Mouse (Mus musculus): ENCODE results near the gene Gm5142. TPM values are rescaled to one million over a fixed set of nuclear protein-coding genes. Genes with fewer than 3 reads are reported as not detected.

Gm5142 gene
- polyA plus RNA-seq (2012; rRNA removed), result not detected in 2 replicates

DNA sequence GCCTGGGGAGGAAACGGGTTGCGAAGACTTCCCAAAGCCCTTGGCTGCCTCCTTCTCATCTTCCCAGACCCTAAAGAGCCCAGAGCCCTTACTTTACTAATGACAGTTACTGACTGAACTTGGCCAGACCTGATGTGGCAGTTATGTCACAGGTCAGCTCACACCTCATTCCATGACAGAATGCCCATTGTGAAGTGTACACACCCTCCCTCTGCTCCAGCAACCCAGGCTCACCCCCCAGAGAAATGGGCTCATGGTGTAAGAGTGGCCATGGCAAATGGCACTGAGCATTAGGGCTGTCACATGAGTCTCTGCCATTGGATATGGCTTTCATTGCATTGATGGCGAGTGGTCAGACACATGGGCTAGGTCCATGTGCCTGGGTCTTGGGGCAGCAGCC lies at the start of gene Gm5142:
TSS of gene Gm5142 (minus strand) at position 101 of the 400 bp plus-strand sequence.
- no peak for DNase-seq (ENCODE audit: extremely low spot score in 1 of 2, low spot score in 1 of 2)

DNA sequence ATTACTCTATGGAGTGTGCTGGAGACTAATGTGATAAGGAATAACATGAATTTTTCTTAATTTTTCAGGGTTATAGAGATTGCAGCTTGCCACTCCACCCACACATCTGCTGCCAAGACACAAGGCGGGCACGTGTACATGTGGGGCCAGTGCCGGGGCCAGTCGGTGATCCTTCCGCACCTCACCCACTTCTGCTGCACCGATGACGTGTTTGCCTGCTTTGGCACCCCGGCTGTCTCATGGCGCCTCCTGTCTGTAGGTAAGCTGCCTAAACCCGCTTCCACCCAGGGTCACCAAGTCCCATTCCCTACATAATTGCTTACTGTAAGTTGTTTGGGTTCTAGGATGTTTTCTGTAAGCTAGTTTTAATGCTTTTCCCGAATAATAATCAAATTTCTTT lies 47.7 kb upstream of the Gm5142 start:
- DNase-seq (ENCODE audit: extremely low spot score in 1 of 2, low spot score in 1 of 2), result no peak

DNA sequence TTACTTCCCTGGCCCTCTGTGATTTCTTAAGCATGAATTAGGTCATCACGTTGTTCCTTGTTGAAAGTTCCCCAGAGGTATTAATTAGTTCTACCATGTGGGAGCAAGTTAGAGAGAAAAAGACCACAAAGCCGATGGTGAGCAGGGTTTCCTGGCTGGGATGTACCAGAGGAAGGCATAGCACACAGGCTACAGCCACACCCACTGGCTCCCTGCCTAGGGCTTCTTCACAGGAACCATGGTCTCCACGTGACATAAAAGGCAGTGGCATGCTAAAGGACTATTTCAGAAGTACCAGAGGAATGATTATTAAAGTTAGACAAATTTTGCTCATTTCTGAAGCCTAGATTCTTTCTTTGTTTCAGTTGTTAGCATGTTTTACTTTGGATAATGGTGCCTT lies 40.7 kb upstream of the Gm5142 start:
- DNase-seq (ENCODE audit: extremely low spot score in 1 of 2, low spot score in 1 of 2), result no peak

DNA sequence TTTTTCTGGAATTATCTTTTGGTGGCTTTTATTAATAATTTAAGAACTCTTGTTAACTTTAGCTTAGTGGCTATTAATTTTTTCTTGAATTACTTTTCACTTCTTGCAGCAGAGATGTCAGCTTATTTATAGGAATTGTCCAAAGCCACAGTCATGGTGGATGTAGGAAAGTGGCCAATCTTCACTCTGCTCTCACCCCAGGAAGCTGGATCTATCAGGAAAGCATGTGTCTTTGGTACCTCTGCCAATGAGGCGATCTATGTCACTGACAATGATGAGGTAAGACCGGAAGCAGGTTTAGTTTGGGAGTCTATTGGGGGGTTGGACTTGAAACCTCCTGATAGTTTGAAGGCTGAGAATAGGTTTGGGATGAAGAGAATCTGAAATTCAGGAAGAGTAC lies 31.3 kb upstream of the Gm5142 start:
- DNase-seq (ENCODE audit: extremely low spot score in 1 of 2, low spot score in 1 of 2), result no peak

DNA sequence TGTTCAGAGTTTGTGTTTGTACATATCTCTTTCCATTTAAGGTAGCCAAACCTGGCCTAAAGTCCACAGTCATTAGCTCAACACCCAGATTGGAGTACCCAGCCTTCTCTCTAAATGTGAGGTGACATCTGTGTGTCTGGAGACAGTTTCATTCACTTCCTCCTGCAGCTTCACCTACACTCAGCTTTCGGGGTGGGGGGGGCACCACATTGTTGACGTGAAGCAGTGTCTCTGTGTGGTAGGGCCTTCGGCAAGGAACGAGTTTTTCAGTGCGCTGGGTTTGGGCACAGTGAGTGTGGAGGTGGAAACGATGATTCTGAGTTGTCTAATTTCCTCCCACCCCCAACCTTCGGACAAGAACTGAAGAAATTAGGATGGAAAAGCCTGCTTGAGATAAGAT lies 30.5 kb upstream of the Gm5142 start:
- DNase-seq (ENCODE audit: extremely low spot score in 1 of 2, low spot score in 1 of 2), result peak in 1 of 2 experiments; percentile 15

DNA sequence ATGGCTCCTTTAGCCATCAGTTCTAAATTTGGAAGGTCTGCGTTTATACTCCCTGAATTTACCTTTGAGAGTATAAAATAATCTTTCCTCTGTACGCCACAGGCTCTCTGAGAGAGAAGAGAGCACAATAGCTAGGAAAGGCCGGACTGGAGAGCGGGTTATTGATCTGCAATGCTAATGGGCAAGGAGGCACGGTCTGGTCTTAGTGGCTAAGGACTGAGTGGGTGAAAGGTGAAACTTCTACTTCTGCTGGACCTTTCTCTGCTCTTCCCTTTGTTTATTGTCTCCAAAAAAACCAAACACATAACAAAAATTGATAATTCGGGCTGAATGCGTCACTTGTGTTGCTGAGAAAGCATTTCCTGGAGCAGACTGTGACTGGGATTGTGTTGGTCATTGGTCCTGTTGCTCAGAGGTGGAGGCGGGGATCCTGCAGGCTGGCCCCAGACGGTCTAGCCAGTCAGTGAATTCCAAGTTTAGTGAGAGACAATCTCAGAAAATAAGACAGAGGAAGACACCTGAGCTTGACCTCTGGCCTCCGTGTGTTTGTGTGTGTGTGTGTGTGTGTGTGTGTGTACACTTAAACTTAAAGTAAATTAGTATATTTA lies 27.5 kb upstream of the Gm5142 start:
- no peak for DNase-seq (ENCODE audit: extremely low spot score in 1 of 2, low spot score in 1 of 2)

DNA sequence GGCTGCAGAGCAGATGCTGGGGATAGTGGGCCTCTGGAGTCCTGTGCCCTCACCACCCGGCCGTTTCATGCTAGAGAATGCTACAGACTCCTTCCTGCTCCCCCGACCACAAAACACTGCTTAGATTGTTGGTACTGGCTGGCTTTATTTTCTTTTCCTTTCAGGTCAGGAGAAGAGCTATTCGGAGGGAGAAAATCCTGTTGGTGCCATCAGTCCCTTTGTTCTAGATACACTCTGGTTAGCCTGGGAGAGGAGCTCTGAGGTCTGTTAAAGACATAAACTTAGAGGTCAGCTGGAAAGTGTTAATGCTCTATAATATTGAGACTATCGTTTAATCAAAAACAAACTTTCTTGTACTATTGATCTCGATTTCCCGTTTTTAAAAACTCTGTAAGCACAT lies 26.9 kb upstream of the Gm5142 start:
- DNase-seq (ENCODE audit: extremely low spot score in 1 of 2, low spot score in 1 of 2), result no peak

DNA sequence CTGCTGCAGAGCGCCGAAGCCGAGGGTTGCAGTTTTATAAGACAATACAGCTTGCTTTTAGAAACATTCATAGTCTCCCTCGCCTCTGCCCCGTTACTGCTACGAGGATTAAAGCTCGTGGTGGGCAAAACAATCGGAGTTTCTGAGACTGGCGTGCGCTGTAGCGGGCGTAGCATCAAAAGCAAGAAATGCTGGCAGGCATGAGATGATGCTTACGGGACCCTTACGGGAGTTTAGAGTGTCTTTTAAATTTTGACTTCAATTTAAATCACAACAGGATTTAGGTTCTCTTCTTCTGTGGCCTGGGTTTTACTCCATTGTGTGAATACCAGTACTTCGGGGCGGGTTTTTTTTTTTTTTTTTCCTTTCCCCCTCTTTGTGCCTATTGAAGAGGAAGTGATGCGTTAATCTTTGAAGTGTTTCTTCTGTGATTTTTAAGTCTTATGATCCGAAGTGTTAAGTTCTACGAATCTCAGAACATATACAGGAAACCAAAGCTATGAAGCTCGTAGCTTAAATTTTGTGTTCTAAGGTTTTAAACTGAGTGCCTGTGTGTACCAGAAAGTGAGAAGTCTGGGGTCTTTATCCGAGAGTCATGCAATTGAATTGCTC lies 23.2 kb upstream of the Gm5142 start:
- no peak for DNase-seq (ENCODE audit: extremely low spot score in 1 of 2, low spot score in 1 of 2)

DNA sequence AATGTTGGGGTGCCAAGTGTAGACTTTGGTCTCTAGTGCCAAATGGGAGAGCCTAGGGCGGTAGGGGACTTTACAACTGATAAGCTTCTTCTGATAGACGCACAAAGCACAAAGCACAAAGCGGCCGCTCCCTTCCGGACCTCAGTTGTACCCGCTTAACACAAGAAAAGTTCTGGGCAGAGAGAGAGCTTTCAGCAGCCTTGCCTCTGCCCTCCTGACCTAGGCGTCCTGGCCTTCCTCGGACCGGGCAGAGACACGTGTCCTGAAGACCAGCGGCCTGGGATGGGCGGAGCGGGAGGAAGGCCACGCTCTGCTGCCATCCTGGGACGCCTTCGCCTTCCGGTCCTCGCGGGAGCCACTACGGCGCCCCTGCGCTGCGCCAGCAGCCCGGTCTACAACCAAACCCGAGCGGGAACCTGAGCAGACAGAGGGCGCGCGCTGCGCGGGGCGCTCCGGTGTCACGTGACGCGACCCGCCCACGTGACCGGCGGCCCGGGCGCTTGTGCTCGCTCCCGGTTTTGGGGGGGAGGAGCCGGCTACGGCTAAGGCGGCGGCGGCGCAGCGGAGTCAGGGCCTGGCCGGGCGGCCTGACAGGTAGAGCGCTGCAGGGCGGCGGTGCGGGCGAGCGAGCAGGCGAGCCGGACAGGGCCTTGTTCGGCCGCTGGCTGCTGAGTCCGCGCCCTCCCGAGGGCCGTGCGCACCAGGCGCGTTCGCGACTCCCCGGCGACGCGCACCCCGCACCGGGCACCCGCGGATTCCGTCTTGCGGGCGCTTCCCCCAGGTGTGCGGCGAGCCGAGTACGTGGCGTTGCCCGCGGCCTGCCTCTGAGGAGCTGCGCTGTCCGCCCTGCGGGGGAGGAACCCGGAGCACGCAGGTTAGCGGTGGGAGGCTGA lies 22.4 kb upstream of the Gm5142 start, which contains the start of gene Rcbtb1:
TSS of gene Rcbtb1 (plus strand) at position 499 of the 893 bp plus-strand sequence.
- peak; percentile 77 to 92 for DNase-seq (ENCODE audit: extremely low spot score in 1 of 2, low spot score in 1 of 2)

DNA sequence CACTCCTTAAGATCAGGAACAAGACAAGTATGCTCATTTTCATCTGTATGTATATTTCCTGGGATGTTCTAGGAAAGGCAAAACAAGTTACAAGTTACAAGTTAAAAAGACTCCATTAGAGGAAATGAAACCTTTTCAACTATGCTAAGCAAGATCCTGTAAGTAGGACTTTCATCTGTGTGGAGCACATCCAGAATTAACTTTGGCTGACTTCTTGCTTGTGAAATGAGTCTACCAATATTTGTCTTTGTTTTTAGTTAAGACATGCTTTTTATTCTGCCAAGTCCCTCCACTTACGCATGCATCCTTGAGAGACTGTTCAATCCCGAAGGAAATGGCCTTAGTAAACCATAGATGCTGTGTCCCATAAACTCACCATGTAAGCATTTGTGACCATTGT lies 7.6 kb upstream of the Gm5142 start:
- DNase-seq (ENCODE audit: extremely low spot score in 1 of 2, low spot score in 1 of 2), result no peak

DNA sequence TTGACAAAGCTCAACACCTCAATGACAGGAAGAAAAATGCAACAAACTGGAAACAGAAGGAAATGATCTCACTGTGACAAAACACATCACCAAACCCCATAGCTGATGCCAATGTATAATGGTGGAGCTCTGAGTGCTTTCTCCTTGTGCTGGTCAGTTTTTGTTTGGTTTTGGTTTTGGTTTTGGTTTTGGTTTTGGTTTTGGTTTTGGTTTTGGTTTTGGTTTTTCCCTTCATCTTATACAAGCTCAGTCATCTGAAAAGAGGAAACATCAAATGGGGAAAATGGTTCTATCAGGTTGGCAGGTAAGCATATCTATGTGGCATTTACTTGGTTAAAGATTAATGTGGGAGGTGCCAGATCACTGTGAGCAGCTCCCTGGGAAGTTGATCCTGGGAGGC lies 7.0 kb upstream of the Gm5142 start:
- DNase-seq (ENCODE audit: extremely low spot score in 1 of 2, low spot score in 1 of 2), result no peak

DNA sequence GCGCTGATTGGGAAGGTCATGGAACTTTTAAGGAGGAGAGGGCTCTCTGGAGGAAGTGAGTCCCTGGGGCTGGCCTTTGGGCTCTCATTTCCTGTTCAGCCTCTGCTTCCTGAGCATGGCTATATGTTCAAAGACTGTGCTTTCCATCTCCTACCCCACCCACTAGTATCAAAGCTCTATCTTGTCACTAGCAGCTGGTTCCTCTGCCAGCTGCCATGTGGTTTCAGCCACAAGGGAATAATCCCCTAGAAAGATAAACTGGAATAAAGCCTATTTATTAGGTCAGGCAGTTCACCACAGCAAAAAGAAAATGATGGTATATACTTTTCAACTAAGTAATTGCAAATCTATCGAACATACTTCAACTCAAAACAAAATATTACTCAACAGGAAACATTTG lies 4.2 kb upstream of the Gm5142 start:
- no peak for DNase-seq (ENCODE audit: extremely low spot score in 1 of 2, low spot score in 1 of 2)

DNA sequence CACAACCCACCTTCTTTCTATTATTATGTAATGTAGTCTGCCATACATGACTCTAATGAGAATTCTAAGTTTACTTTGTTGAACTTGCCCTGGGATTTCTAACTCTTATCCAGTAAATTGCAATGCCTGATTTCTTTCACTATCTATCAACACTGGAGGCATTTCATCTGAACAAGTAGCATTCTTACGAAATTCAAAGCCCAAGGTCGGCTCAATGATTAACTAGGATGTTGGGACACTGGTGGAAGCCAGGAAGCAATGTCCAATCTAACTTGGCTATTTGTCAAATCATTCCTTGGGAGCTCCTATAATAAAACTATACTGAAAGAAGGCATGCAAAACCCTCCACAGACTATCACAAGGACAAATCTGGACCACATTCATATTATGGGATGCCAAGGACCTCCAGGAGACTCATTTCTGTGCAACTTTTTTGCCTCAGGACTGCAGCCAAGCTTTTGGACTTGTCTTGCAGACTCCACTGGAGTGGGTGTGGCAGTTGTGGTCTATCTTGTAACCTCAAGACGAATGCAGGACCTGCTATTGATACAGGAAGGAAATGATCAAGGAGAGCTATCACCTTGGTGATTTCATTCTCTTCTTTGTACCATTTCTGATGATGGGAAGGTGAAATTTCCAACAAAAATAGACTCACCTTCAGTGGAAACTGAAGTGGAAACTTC lies 21.4 kb downstream of the Gm5142 start:
- no peak for DNase-seq (ENCODE audit: extremely low spot score in 1 of 2, low spot score in 1 of 2)

DNA sequence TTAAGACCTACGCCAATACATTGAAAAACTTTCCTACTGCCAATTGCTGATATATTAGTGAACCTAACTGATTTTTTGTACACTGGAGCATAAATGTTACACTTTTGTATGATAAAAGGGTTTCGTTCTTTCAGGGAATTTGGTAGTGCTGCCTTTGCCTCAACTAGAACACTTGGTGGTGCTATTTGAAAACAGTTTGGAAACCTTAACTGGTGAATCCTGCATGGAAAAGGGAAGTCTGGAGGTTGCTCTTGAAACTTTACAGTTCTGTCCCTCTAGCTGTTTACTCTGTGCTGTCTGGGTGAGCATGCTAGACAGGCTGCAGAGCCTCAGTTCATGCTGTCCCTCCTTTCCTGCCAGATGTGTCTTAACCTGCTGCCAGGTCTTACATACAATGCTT lies 23.0 kb downstream of the Gm5142 start:
- peak in 1 of 2 experiments; percentile 45 for DNase-seq (ENCODE audit: extremely low spot score in 1 of 2, low spot score in 1 of 2)

DNA sequence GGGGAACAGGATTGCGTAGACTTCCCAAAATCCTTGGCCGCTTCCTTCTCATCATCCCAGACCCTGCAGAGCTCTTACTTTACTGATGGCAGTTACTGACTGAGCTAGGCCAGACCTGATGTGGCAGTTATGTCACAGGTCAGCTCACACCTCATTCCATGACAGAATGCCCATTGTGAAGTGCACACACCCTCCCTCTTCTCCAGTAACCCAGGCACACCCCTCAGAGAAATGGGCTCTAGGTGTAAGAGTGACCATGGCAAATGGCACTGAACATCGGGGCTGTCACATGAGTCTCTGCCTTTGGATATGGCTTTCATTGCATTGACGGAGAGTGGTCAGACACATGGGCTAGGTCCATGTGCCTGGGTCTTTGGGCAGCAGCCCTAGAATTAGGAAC lies 35.8 kb downstream of the Gm5142 start, which contains the start of gene 1700129C05Rik:
TSS of gene 1700129C05Rik (minus strand) at position 101 of the 400 bp plus-strand sequence.
- no peak for DNase-seq (ENCODE audit: extremely low spot score in 1 of 2, low spot score in 1 of 2)

DNA sequence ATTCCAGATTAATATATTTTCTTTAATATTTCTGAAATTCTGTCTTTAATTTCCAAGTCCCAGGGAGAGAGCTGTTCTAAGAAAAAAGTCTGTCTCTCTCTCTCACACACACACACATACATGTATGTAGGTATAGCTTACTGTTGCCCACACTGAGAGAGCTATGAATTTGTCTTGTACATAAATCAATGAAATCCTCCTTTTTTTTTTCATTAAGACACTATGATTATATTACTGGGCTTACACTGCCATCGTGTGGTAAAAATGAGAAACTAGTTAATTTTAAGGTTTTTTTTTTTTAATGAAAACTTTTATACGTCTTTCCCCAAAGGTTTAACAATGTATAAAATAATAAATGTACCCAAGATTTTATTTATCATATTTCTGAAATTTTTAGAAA lies 64.3 kb downstream of the Gm5142 start:
- peak in 1 of 2 experiments; percentile 37 for DNase-seq (ENCODE audit: extremely low spot score in 1 of 2, low spot score in 1 of 2)

Other genes with a start within 250 kb of the Gm5142 start
- gene 1700129C05Rik, start 35.9 kb downstream of the Gm5142 start, polyA plus RNA-seq (2012; rRNA removed), result not detected in 2 replicates
- 34.0 and 34.7 TPM in 2 replicates for gene Rcbtb1, start 22.5 kb upstream of the Gm5142 start, polyA plus RNA-seq (2012; rRNA removed)
- not detected in 2 replicates for gene Gm6904, start 81.5 kb upstream of the Gm5142 start, polyA plus RNA-seq (2012; rRNA removed)
- gene Phf11a, start 118.8 kb upstream of the Gm5142 start, polyA plus RNA-seq (2012; rRNA removed), result not detected in 2 replicates
- gene Phf11b, start 162.6 kb upstream of the Gm5142 start, polyA plus RNA-seq (2012; rRNA removed), result 0.38 and 0.44 TPM in 2 replicates
- gene Phf11d, start 186.7 kb upstream of the Gm5142 start, polyA plus RNA-seq (2012; rRNA removed), result 0.82 and 1.6 TPM in 2 replicates
- gene Phf11c, start 216.6 kb upstream of the Gm5142 start, polyA plus RNA-seq (2012; rRNA removed), result 0.56 and 0.76 TPM in 2 replicates

Measured in frontal cortex, adult 2 months (tissue).